Mouse (Mus musculus): Measurements from ENCODE around the gene Ralgds. TPM values are rescaled to one million over a fixed set of nuclear protein-coding genes. Genes with fewer than 3 reads are reported as not detected.
A peak's percentile ranks its signal among the peaks of the same experiment; 100 is the strongest.

Gene Ralgds
- 62.8 and 86.7 TPM in 2 replicates for polyA plus RNA-seq (2014; fragmentation: Nextera tagmentation; extraction: Ambion mirVana)

DNA sequence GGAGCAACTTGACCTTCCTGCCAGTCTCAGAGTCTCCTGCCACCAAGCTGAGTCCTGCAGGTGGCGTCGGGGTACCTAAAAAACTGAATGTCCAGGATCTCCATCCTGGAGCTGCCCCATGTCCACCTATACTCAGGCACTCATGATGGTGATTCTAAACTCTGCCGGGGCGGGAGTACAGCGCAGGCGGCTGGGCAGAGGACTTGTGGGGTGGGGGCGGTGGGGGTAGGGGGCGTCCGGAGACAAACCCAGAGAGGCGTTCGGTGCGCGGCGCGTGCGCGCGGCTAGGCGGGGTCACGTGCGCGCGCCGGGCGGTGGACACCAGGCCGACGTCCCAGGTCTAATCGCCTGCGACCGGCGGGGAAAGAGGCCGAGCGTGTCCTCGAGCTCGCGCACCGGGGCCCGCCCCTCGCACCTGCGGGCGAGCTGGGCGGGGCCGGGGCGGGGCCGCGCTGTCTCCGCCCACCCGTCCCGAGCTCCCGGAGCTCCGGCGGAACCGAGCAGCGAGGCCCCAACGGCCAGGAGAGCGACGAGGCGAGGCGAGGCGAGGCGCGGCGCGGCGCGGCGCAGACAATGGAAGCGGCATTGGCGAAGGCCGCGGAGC lies at the start of gene Ralgds:
Ralgds (plus strand) TSS at position 328 of the 604 bp plus-strand sequence.
- ATAC-seq (ENCODE audit: insufficient read depth, low FRiP score, low TSS enrichment) (peak; percentile 33; the same call in 1 of the 2 replicates), DNase-seq (ENCODE audit: low spot score) (peak; percentile 81)
- Histone ChIP-seq H3K27ac (ENCODE audit: low read depth, low read length) (peak within 1 kb of the TSS; percentile 75), H3K9me3 (ENCODE audit: control insufficient read depth, low read length) (no peaks in the 10 kb centered on the region), H3K4me1 (ENCODE audit: control insufficient read depth, insufficient read depth, low read length) (peaks cover 12% of the 10 kb centered on the region), H3K36me3 (ENCODE audit: control insufficient read depth, insufficient read depth, low read length) (no peaks in the 10 kb centered on the region), H3K4me2 (ENCODE audit: low read depth) (peak within 1 kb of the TSS; percentile 94), H3K27me3 (ENCODE audit: control insufficient read depth, insufficient read depth, low read length) (no peaks in the 10 kb centered on the region), H3K4me3 (ENCODE audit: low read depth, low read length) (peak within 1 kb of the TSS; percentile 82), H3K9ac (ENCODE audit: low read length) (peak within 1 kb of the TSS; percentile 95)
- WGBS = 0% methylated on average over 19 of the region's 71 CpGs

DNA sequence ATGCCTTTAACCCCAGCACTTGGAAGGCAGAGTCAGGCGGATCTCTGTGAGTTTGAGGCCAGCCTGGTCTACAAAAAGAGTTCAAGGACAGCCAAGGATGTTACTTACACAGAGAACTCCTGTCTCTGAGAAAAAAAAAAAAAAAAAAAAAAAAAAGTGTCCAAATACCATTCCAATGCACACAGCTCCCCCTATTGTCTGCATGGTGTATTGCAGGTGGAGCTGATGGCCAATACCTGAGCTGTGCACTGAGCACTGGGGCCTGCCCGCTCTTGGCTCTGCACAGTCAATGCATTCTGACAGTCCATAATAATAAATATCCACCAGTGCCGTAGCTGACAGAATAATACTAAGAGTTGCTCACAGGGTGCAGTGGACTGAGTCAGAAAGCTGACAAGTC lies 49.0 kb upstream of the Ralgds start:
- Histone ChIP-seq H3K4me1 (ENCODE audit: control insufficient read depth, insufficient read depth, low read length) (peaks cover 6% of the 10 kb centered on the region; the same call in 1 of the 2 replicates), H3K27me3 (ENCODE audit: control insufficient read depth, insufficient read depth, low read length) (no peaks in the 10 kb centered on the region), H3K9me3 (ENCODE audit: control insufficient read depth, low read length) (no peaks in the 10 kb centered on the region), H3K9ac (ENCODE audit: low read length) (no peak overlapping the region), H3K36me3 (ENCODE audit: control insufficient read depth, insufficient read depth, low read length) (no peaks in the 10 kb centered on the region), H3K4me3 (ENCODE audit: low read depth, low read length) (no peak overlapping the region), H3K27ac (ENCODE audit: low read depth, low read length) (no peak overlapping the region), H3K4me2 (ENCODE audit: low read depth) (no peak overlapping the region)
- DNase-seq (ENCODE audit: low spot score) (peak; percentile 54), ATAC-seq (ENCODE audit: insufficient read depth, low FRiP score, low TSS enrichment) (no peak)
- WGBS = 33% methylated on average over 3 of the region's 3 CpGs

DNA sequence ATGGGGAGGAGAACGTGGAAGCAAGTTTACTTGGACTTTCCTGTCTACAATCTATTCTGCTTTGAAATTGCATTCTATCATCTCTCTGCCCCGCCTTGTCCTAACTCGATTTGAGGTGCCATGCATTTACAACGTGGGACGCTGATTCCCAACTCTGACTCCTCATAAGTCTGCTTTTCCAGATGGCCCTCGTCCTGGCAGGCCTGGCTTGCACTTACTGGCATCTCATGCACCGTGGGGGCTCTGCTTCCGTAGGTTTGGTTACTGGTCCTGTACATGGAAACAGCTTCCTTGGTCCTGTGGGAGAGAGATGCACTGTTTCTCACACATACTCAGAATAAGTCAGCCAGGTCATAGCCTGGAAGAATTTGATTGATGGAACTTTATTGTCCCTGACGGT lies 48.0 kb upstream of the Ralgds start:
- no peak overlapping the region for H3K27ac ChIP-seq (ENCODE audit: low read depth, low read length)
- DNase-seq (ENCODE audit: low spot score) = peak; percentile 9
- H3K4me1 ChIP-seq (ENCODE audit: control insufficient read depth, insufficient read depth, low read length) = peaks cover 7% of the 10 kb centered on the region; the same call in 1 of the 2 replicates
- ATAC-seq (ENCODE audit: insufficient read depth, low FRiP score, low TSS enrichment) = no peak
- peaks cover 5% of the 10 kb centered on the region for H3K36me3 ChIP-seq (ENCODE audit: control insufficient read depth, insufficient read depth, low read length)
- no peak overlapping the region for H3K4me2 ChIP-seq (ENCODE audit: low read depth)
- no peaks in the 10 kb centered on the region for H3K9me3 ChIP-seq (ENCODE audit: control insufficient read depth, low read length)
- H3K4me3 ChIP-seq (ENCODE audit: low read depth, low read length) = no peak overlapping the region
- no peaks in the 10 kb centered on the region for H3K27me3 ChIP-seq (ENCODE audit: control insufficient read depth, insufficient read depth, low read length)
- no peak overlapping the region for H3K9ac ChIP-seq (ENCODE audit: low read length)
- 77% methylated on average over 9 of the region's 9 CpGs for WGBS

DNA sequence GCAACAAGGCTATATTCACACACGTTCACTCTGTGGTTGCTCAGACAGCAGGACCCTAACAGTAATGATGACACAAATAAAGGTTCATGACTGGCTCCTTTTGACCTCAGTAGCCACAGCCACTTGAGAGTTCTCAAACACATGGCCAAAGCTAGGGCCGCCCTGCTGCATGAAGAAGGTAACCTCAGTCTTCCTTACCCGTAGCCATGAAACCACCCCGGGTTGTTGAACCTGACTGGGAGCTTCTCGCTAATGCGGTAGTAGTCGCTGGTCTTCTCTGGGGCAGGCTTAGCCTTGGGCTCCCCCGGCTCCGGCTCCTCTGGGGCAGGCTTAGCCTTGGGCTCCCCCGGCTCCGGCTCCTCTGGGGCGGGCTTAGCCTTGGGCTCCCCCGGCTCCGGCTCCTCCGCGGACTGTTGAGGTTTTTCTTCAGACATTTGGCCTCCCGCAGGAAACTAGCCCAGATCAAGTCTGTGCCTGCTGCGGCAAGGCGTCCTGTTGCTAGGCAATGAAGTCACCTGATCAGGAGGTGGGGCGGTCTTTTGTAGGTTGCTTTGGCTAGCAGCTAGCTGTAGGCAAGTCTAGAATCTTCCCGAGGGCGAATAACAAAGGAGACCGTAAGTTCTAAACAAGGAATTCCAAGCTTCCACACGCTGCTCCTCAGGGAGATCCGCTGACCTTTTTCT lies 46.9 kb upstream of the Ralgds start, which contains the start of gene 1700007K13Rik:
1700007K13Rik (minus strand) TSS at position 497 of the 683 bp plus-strand sequence.
- Histone ChIP-seq H3K4me1 (ENCODE audit: control insufficient read depth, insufficient read depth, low read length) (peaks cover 7% of the 10 kb centered on the region; the same call in 1 of the 2 replicates), H3K9me3 (ENCODE audit: control insufficient read depth, low read length) (no peaks in the 10 kb centered on the region), H3K36me3 (ENCODE audit: control insufficient read depth, insufficient read depth, low read length) (peaks cover 10% of the 10 kb centered on the region), H3K4me2 (ENCODE audit: low read depth) (peak within 1 kb of the TSS; percentile 49), H3K4me3 (ENCODE audit: low read depth, low read length) (0 out of 2 replicates have a peak within 1 kb of the TSS, but pooled peaks have one; percentile 6), H3K27me3 (ENCODE audit: control insufficient read depth, insufficient read depth, low read length) (no peaks in the 10 kb centered on the region), H3K9ac (ENCODE audit: low read length) (peak within 1 kb of the TSS; percentile 47), H3K27ac (ENCODE audit: low read depth, low read length) (no peak within 1 kb of the TSS)
- DNase-seq (ENCODE audit: low spot score) = peak; percentile 74
- peak; percentile 53; the same call in 1 of the 2 replicates for ATAC-seq (ENCODE audit: insufficient read depth, low FRiP score, low TSS enrichment)
- 4% methylated on average over 25 of the region's 25 CpGs for WGBS

DNA sequence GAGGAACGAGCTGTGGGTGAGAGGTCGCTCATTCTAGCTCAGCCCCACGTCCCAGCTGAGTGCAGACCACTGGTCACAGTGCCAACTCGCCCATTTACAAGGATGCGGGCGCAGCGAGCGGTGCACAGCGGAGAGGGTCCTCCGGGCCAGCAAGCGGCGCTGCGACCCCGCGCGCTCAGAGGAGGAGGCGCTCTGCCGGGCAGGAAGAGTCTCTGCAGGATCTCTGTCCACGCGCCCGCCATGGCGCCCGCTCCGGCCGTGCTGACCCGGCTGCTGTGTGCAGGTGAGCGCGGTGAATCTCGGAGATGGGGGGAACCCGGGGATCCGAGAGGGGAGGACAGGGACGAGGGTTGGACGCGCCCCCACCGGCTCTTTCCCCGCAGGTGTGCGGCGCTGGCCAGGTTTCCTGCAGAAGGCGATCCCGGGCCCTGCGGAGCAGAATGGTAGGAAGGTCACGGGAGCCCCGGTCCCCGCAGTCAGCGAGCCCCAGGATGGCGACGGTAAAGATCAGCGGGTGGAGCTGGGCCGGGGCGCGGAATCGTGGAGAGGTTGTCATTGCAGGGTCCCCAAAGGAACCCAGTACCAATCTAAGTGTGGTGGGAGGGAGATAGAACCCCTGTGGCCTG lies 45.0 kb upstream of the Ralgds start, which contains the start of gene Mrps2:
Mrps2 (plus strand) TSS at position 207 of the 626 bp plus-strand sequence.
- H3K9me3 ChIP-seq (ENCODE audit: control insufficient read depth, low read length) = no peaks in the 10 kb centered on the region
- peaks cover 7% of the 10 kb centered on the region; the same call in 1 of the 2 replicates for H3K4me1 ChIP-seq (ENCODE audit: control insufficient read depth, insufficient read depth, low read length)
- ATAC-seq (ENCODE audit: insufficient read depth, low FRiP score, low TSS enrichment) (peak; percentile 85), DNase-seq (ENCODE audit: low spot score) (peak; percentile 93)
- H3K4me2 ChIP-seq (ENCODE audit: low read depth) = peak within 1 kb of the TSS; percentile 83
- H3K36me3 ChIP-seq (ENCODE audit: control insufficient read depth, insufficient read depth, low read length) = peaks cover 17% of the 10 kb centered on the region
- H3K4me3 ChIP-seq (ENCODE audit: low read depth, low read length) = peak within 1 kb of the TSS; percentile 94
- H3K27ac ChIP-seq (ENCODE audit: low read depth, low read length) = no peak within 1 kb of the TSS
- WGBS = under 1% methylated on average over 52 of the region's 52 CpGs
- H3K9ac ChIP-seq (ENCODE audit: low read length) = peak within 1 kb of the TSS; percentile 88
- H3K27me3 ChIP-seq (ENCODE audit: control insufficient read depth, insufficient read depth, low read length) = no peaks in the 10 kb centered on the region

DNA sequence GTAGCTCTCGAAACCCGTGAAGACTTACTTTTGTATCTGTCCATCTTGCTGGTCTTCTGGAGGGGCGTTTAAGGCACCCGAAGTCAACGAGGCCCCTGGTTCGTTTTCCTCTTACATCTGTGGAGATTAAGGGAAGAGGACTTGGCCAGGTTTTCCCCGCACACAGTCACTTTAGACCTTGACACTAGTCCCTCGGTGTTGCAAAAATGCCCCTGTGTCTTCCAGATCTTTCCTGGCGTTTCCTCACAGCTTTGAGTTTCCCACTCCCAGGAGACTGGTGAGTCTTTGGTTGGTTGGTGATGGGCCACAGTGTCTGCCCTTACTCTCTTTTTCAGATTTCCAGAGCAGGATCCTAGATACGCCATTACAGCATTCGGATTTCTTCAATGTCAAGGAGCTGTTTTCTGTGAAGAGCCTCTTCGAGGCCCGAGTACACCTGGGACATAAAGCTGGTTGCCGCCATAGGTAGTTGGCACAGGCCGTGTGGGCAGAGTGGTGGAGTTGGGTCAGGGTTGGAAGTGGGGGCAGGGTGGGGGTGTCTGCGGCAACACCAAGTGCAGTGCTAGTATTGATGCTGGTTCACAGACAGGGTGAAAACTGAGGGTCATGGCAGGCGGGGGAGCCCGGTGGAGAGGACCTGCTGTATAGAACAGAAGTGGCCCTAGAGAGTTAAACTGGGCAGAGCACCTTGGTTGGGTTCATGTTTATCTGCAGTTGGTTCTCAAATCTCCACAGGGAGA lies 44.3 kb upstream of the Ralgds start:
- H3K4me2 ChIP-seq (ENCODE audit: low read depth) = peak overlapping the region; percentile 83
- DNase-seq (ENCODE audit: low spot score) (no peak), ATAC-seq (ENCODE audit: insufficient read depth, low FRiP score, low TSS enrichment) (no peak)
- H3K9ac ChIP-seq (ENCODE audit: low read length) = peak overlapping the region; percentile 88
- WGBS = 55% methylated on average over 18 of the region's 18 CpGs
- no peak overlapping the region for H3K27ac ChIP-seq (ENCODE audit: low read depth, low read length)
- no peaks in the 10 kb centered on the region for H3K27me3 ChIP-seq (ENCODE audit: control insufficient read depth, insufficient read depth, low read length)
- H3K4me3 ChIP-seq (ENCODE audit: low read depth, low read length) = peak overlapping the region; percentile 94
- H3K36me3 ChIP-seq (ENCODE audit: control insufficient read depth, insufficient read depth, low read length) = peaks cover 17% of the 10 kb centered on the region
- H3K9me3 ChIP-seq (ENCODE audit: control insufficient read depth, low read length) = no peaks in the 10 kb centered on the region
- peaks cover 7% of the 10 kb centered on the region; the same call in 1 of the 2 replicates for H3K4me1 ChIP-seq (ENCODE audit: control insufficient read depth, insufficient read depth, low read length)

DNA sequence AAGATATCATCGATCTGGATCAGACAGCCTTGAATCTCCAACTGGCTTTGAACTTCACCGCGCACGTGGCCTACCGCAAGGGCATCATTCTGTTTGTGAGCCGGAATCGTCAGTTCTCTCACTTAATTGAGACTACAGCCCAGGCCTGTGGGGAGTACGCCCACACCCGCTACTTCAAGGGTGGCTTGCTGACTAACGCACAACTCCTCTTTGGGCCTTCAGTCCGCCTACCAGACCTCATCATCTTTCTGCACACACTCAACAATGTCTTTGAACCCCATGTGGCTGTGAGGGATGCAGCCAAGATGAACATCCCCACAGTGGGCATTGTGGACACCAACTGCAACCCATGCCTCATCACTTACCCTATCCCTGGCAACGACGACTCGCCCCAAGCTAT lies 43.5 kb upstream of the Ralgds start:
- Histone ChIP-seq H3K9me3 (ENCODE audit: control insufficient read depth, low read length) (no peaks in the 10 kb centered on the region), H3K27ac (ENCODE audit: low read depth, low read length) (no peak overlapping the region), H3K4me3 (ENCODE audit: low read depth, low read length) (no peak overlapping the region), H3K9ac (ENCODE audit: low read length) (no peak overlapping the region), H3K4me2 (ENCODE audit: low read depth) (no peak overlapping the region), H3K4me1 (ENCODE audit: control insufficient read depth, insufficient read depth, low read length) (peaks cover 7% of the 10 kb centered on the region; the same call in 1 of the 2 replicates), H3K27me3 (ENCODE audit: control insufficient read depth, insufficient read depth, low read length) (no peaks in the 10 kb centered on the region), H3K36me3 (ENCODE audit: control insufficient read depth, insufficient read depth, low read length) (peaks cover 17% of the 10 kb centered on the region)
- 93% methylated on average over 14 of the region's 14 CpGs for WGBS
- DNase-seq (ENCODE audit: low spot score) (peak; percentile 3), ATAC-seq (ENCODE audit: insufficient read depth, low FRiP score, low TSS enrichment) (no peak)

DNA sequence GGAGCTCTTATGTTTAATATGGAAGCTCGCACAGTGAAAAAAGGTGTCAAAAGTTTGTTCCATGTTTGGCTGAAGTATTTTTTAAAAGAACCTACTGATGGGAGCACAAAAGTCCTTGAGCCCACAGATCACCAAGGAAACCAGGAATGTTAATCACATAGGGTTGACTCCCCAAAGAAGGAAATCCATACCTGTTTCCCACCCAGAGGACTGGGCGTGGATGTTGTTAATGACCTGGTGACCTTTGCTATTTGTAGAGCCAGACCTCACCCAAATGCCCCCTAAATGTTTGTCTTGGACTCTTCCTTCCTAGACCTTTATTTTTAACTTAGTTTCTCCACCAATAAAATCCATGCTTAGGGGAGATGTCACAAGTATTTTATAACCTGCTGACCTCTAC lies 42.3 kb upstream of the Ralgds start:
- no peaks in the 10 kb centered on the region for H3K27me3 ChIP-seq (ENCODE audit: control insufficient read depth, insufficient read depth, low read length)
- H3K27ac ChIP-seq (ENCODE audit: low read depth, low read length) = no peak overlapping the region
- no peak overlapping the region for H3K4me2 ChIP-seq (ENCODE audit: low read depth)
- peaks cover 7% of the 10 kb centered on the region; the same call in 1 of the 2 replicates for H3K4me1 ChIP-seq (ENCODE audit: control insufficient read depth, insufficient read depth, low read length)
- DNase-seq (ENCODE audit: low spot score) = no peak
- H3K9ac ChIP-seq (ENCODE audit: low read length) = no peak overlapping the region
- no peaks in the 10 kb centered on the region for H3K9me3 ChIP-seq (ENCODE audit: control insufficient read depth, low read length)
- no peak overlapping the region for H3K4me3 ChIP-seq (ENCODE audit: low read depth, low read length)
- WGBS = 98% methylated on average over 2 of the region's 2 CpGs
- peaks cover 17% of the 10 kb centered on the region for H3K36me3 ChIP-seq (ENCODE audit: control insufficient read depth, insufficient read depth, low read length)
- no peak for ATAC-seq (ENCODE audit: insufficient read depth, low FRiP score, low TSS enrichment)

Measured in neural tube, embryonic 11.5 days (tissue).